Comparison of ENCODE assay signal across 8 mouse cellular contexts in genomic region chr11:97985727-97986677, GRCm38 (mm10). TPM values are rescaled to one million over a fixed set of nuclear protein-coding genes. Genes with fewer than 3 reads are reported as not detected.
DNase-seq lines count a peak whose midpoint lies in the region; ATAC-seq lines count a peak whose summit lies in the region.

Gene Plxdc1 (minus strand): TSS chr11:97986444.

- peaks cover 72% of the 10 kb centered on the region for H3K27me3 ChIP-seq in embryonic facial prominence, embryonic 10.5 days (replicated peaks; ENCODE audit: low read depth, poor library complexity, severe bottlenecking)
- peaks cover 27% of the 10 kb centered on the region for H3K27me3 ChIP-seq in hindbrain, embryonic 11.5 days (ENCODE audit: control insufficient read depth, insufficient read depth, low read length)
- H3K27me3 ChIP-seq in liver, embryonic 13.5 days = peaks cover 55% of the 10 kb centered on the region
- peaks cover 26% of the 10 kb centered on the region for H3K27me3 ChIP-seq in neural tube, embryonic 15.5 days (replicated peaks)

- H3K36me3 ChIP-seq in embryonic facial prominence, embryonic 10.5 days (replicated peaks) = no peaks in the 10 kb centered on the region
- no peaks in the 10 kb centered on the region for H3K36me3 ChIP-seq in hindbrain, embryonic 11.5 days (ENCODE audit: control insufficient read depth, insufficient read depth, low read length)
- no peaks in the 10 kb centered on the region for H3K36me3 ChIP-seq in liver, embryonic 13.5 days
- no peaks in the 10 kb centered on the region for H3K36me3 ChIP-seq in neural tube, embryonic 15.5 days

- no peaks in the 10 kb centered on the region for H3K9me3 ChIP-seq in embryonic facial prominence, embryonic 10.5 days
- H3K9me3 ChIP-seq in hindbrain, embryonic 11.5 days (ENCODE audit: control insufficient read depth, low read length) = no peaks in the 10 kb centered on the region
- no peaks in the 10 kb centered on the region for H3K9me3 ChIP-seq in liver, embryonic 13.5 days (replicated peaks)
- H3K9me3 ChIP-seq in neural tube, embryonic 15.5 days (replicated peaks) = no peaks in the 10 kb centered on the region

- H3K4me3 ChIP-seq in embryonic facial prominence, embryonic 10.5 days = peak within 1 kb of the TSS; percentile 90
- H3K4me3 ChIP-seq in hindbrain, embryonic 11.5 days (ENCODE audit: low read depth, low read length) = peak within 1 kb of the TSS; percentile 92
- H3K4me3 ChIP-seq in liver, embryonic 13.5 days (replicated peaks) = peak within 1 kb of the TSS; percentile 86
- peak within 1 kb of the TSS; percentile 87 for H3K4me3 ChIP-seq in neural tube, embryonic 15.5 days (replicated peaks)

- no peak for DNase-seq in frontal cortex, postnatal 25 days (ENCODE audit: low spot score in 2 of 2)
- peak; percentile 68 for DNase-seq in CD4-positive helper T cell, adult 2 months (ENCODE audit: low read depth, low spot score)
- DNase-seq in embryonic facial prominence, embryonic 10.5 days (ENCODE audit: low spot score) = peak; percentile 61
- peak; percentile 58 for DNase-seq in hindbrain, embryonic 11.5 days (ENCODE audit: low spot score)
- DNase-seq in liver, embryonic 13.5 days = no peak
- no peak for DNase-seq in cerebellum, adult 11 months

- H3K4me2 ChIP-seq in hindbrain, embryonic 11.5 days (replicated peaks; ENCODE audit: low read depth, low read length) = peak within 1 kb of the TSS; percentile 82
- H3K4me2 ChIP-seq in liver, embryonic 13.5 days = peak within 1 kb of the TSS; percentile 91
- peak within 1 kb of the TSS; percentile 89 for H3K4me2 ChIP-seq in neural tube, embryonic 15.5 days

- H3K27ac ChIP-seq in embryonic facial prominence, embryonic 10.5 days (replicated peaks) = no peak within 1 kb of the TSS; the same call in 1 of the 2 replicates
- H3K27ac ChIP-seq in hindbrain, embryonic 11.5 days (ENCODE audit: low read depth, low read length) = no peak within 1 kb of the TSS
- no peak within 1 kb of the TSS for H3K27ac ChIP-seq in liver, embryonic 13.5 days
- no peak within 1 kb of the TSS for H3K27ac ChIP-seq in neural tube, embryonic 15.5 days (replicated peaks)

- peak within 1 kb of the TSS; percentile 34; the same call in 1 of the 2 replicates for H3K9ac ChIP-seq in hindbrain, embryonic 11.5 days (ENCODE audit: low read depth, low read length)
- peak within 1 kb of the TSS; percentile 71 for H3K9ac ChIP-seq in liver, embryonic 13.5 days
- H3K9ac ChIP-seq in neural tube, embryonic 15.5 days (replicated peaks) = peak within 1 kb of the TSS; percentile 54

- WGBS in embryonic facial prominence, embryonic 10.5 days = 2% methylated on average over 74 of the region's 74 CpGs
- WGBS in hindbrain, embryonic 11.5 days = 4% methylated on average over 56 of the region's 74 CpGs
- 4% methylated on average over 66 of the region's 74 CpGs for WGBS in liver, embryonic 13.5 days (ENCODE audit: insufficient replicate concordance)
- 2% methylated on average over 70 of the region's 74 CpGs for WGBS in neural tube, embryonic 15.5 days

- ATAC-seq in frontal cortex, adult (ENCODE audit: low TSS enrichment) = 0 out of 2 replicates have a peak, but pooled peaks have one; percentile 7
- ATAC-seq in hindbrain, embryonic 11.5 days (ENCODE audit: low FRiP score) = no peak
- ATAC-seq in liver, embryonic 13.5 days (ENCODE audit: low read depth) = no peak
- ATAC-seq in neural tube, embryonic 15.5 days (ENCODE audit: low FRiP score) = no peak

- H3K4me1 ChIP-seq in embryonic facial prominence, embryonic 10.5 days = peaks cover 36% of the 10 kb centered on the region
- peaks cover 2% of the 10 kb centered on the region; the same call in 1 of the 2 replicates for H3K4me1 ChIP-seq in hindbrain, embryonic 11.5 days (replicated peaks; ENCODE audit: control insufficient read depth, insufficient read depth, low read length)
- H3K4me1 ChIP-seq in liver, embryonic 13.5 days (replicated peaks) = peaks cover 41% of the 10 kb centered on the region
- peaks cover 34% of the 10 kb centered on the region for H3K4me1 ChIP-seq in neural tube, embryonic 15.5 days

RNA-seq across cellular contexts. Expression of gene Plxdc1, which starts in this region (rescaled TPM):
- 0.07 and 0.13 TPM in 2 replicates for polyA plus RNA-seq in embryonic facial prominence, embryonic 10.5 days (2016; fragmentation: Nextera tagmentation; extraction: Ambion mirVana)
- 0.18 and 0.28 TPM in 2 replicates for polyA plus RNA-seq in hindbrain, embryonic 11.5 days (2014; fragmentation: Nextera tagmentation; extraction: Ambion mirVana)
- polyA plus RNA-seq in liver, embryonic 13.5 days (2015; fragmentation: Nextera tagmentation; extraction: Ambion mirVana) = 0.45 and 0.58 TPM in 2 replicates
- 1.1 and 1.8 TPM in 2 replicates for polyA plus RNA-seq in neural tube, embryonic 15.5 days (2015; fragmentation: Nextera tagmentation; extraction: Ambion mirVana)

Comparison
In these comparisons a context has a peak if more than half of its experiments do, and no peak if none do; other contexts are left out.
1. Peak in DNase-seq and H3K4me3 ChIP-seq in embryonic facial prominence, embryonic 10.5 days; RNA of the gene not detected or under 1 TPM.
2. Peak in DNase-seq, H3K4me3 ChIP-seq, H3K9ac ChIP-seq and H3K4me2 ChIP-seq in hindbrain, embryonic 11.5 days; RNA of the gene not detected or under 1 TPM.